Mouse (Mus musculus) ZHBTc4 (cell line): ENCODE data around the gene 5730596B20Rik.

Experiments
- DNase-seq: peaks from one replicate; pipeline ENCODE4 v3.0.0-alpha.2; 2011; ENCODE audit warnings: low read depth, low spot score

5730596B20Rik gene

GRCm38 (mm10) chr6:52175864-52176263 lies 1.4 kb upstream of the 5730596B20Rik start:
- no peak for DNase-seq

- DNase-seq: no peak
Measured at GRCm38 (mm10) chr6:52176391-52176790, 907 bp upstream of the 5730596B20Rik start.

- no peak for DNase-seq
Measured at GRCm38 (mm10) chr6:52177806-52178205, 508 bp downstream of the 5730596B20Rik start.

- no peak for DNase-seq
Measured at GRCm38 (mm10) chr6:52178918-52179665, 1.8 kb downstream of the 5730596B20Rik start.

GRCm38 (mm10) chr6:52179690-52180089 lies 2.4 kb downstream of the 5730596B20Rik start:
- DNase-seq: no peak

GRCm38 (mm10) chr6:52180213-52180710 lies 3.0 kb downstream of the 5730596B20Rik start:
- no peak for DNase-seq

- DNase-seq: no peak
Measured at GRCm38 (mm10) chr6:52180726-52181125, 3.4 kb downstream of the 5730596B20Rik start.

- DNase-seq: no peak
Measured at GRCm38 (mm10) chr6:52182030-52182429, 4.7 kb downstream of the 5730596B20Rik start.

- no peak for DNase-seq
Measured at GRCm38 (mm10) chr6:52182793-52183192, 5.5 kb downstream of the 5730596B20Rik start.

GRCm38 (mm10) chr6:52183311-52184080 lies 6.2 kb downstream of the 5730596B20Rik start:
- DNase-seq: no peak

- DNase-seq: no peak
Measured at GRCm38 (mm10) chr6:52184668-52185067, 7.4 kb downstream of the 5730596B20Rik start.

GRCm38 (mm10) chr6:52185222-52185621 lies 7.9 kb downstream of the 5730596B20Rik start:
- DNase-seq: no peak

- DNase-seq: no peak
Measured at GRCm38 (mm10) chr6:52185834-52186233, 8.5 kb downstream of the 5730596B20Rik start.

GRCm38 (mm10) chr6:52186500-52186899 lies 9.2 kb downstream of the 5730596B20Rik start:
- DNase-seq: peak; percentile 21

GRCm38 (mm10) chr6:52189172-52189591 lies 11.9 kb downstream of the 5730596B20Rik start:
- no peak for DNase-seq

- DNase-seq: peak; percentile 21
Measured at GRCm38 (mm10) chr6:52189909-52190308, 12.6 kb downstream of the 5730596B20Rik start.

- peak; percentile 62 for DNase-seq
Measured at GRCm38 (mm10) chr6:52190410-52190809, 13.1 kb downstream of the 5730596B20Rik start.

- no peak for DNase-seq
Measured at GRCm38 (mm10) chr6:52190906-52191810, 13.9 kb downstream of the 5730596B20Rik start, which contains the start of gene Hoxa4. Gene Hoxa4, minus strand, starts transcription at chr6:52191753.

- DNase-seq: peak; percentile 92
Measured at GRCm38 (mm10) chr6:52191860-52192550, 14.7 kb downstream of the 5730596B20Rik start.

GRCm38 (mm10) chr6:52194690-52195089 lies 17.4 kb downstream of the 5730596B20Rik start:
- DNase-seq: no peak

GRCm38 (mm10) chr6:52196811-52197210 lies 19.5 kb downstream of the 5730596B20Rik start:
- DNase-seq: no peak
